Mouse (Mus musculus): ENCODE data around the gene Eaf2. TPM values are rescaled to one million over a fixed set of nuclear protein-coding genes. Genes with fewer than 3 reads are reported as not detected.

The Eaf2 gene
- polyA plus RNA-seq, 2 experiments, result 2.4 to 6.8 TPM

DNA sequence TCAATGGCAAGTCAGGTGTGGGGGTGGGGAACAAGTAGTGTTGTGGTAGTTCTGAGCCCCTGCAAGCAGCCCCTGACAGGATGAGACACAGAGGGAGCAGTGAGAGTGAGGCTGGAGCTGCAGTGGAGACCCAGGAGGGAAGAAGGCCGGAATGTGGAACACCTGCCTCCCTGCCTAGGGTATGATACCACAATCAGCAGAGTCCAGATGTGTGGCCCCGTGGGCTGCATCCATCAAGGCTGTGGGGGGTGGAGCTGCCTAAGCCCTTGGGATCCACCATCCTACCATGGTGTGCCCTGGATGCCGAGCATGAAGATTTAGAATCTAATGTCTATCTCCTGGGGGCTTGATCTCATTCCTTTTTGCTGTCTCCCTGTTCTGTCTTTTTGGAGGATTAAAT, 61.1 kb downstream of the Eaf2 start:
- Histone ChIP-seq H3K9me3 (ENCODE audit: control insufficient read depth, low read length) (no peaks in the 10 kb centered on the region), H3K9ac (ENCODE audit: low read depth, low read length, severe bottlenecking) (no peak overlapping the region), H3K27ac (replicated peaks; ENCODE audit: low read depth, low read length) (no peak overlapping the region), H3K4me1 (ENCODE audit: control insufficient read depth, insufficient read depth, low read length) (no peaks in the 10 kb centered on the region), H3K36me3 (ENCODE audit: control insufficient read depth, insufficient read depth, low read length) (no peaks in the 10 kb centered on the region), H3K4me3 (replicated peaks; ENCODE audit: low read length) (no peak overlapping the region), H3K4me2 (replicated peaks; ENCODE audit: low read depth, low read length, severe bottlenecking) (no peak overlapping the region), H3K27me3 (ENCODE audit: control insufficient read depth, insufficient read depth, low read length) (no peaks in the 10 kb centered on the region)
- no peak for DNase-seq (ENCODE audit: low spot score)
- WGBS, result 57% methylated on average over 3 of the region's 3 CpGs
- TF ChIP-seq POLR2A (IDR thresholded peaks at IDR 0.05; ENCODE audit: borderline replicate concordance, extremely low read depth, insufficient read depth, insufficient read length), result no peak
- no peak for ATAC-seq (ENCODE audit: low FRiP score, low read depth)

DNA sequence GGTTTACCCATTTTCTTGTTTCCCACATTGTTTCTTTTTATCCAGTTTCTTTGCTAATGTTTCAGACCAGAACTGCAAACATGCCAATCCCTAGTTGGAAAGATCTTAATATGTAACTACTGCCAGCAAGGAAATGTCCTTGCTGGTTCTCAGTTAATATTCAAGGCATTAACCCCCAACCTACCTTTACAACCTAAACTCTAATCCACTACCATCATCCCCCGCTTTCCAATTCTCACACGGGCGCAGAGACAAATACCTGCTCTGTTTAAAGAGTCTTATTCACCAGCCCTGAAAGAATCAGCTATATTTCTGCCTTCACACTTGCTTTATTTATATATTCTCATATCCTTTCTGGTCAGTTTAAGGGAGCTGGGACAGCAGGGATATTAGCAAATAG, 66.2 kb downstream of the Eaf2 start:
- Histone ChIP-seq H3K9me3 (ENCODE audit: control insufficient read depth, low read length) (no peaks in the 10 kb centered on the region), H3K9ac (ENCODE audit: low read depth, low read length, severe bottlenecking) (no peak overlapping the region), H3K36me3 (ENCODE audit: control insufficient read depth, insufficient read depth, low read length) (no peaks in the 10 kb centered on the region), H3K27me3 (ENCODE audit: control insufficient read depth, insufficient read depth, low read length) (no peaks in the 10 kb centered on the region), H3K4me2 (replicated peaks; ENCODE audit: low read depth, low read length, severe bottlenecking) (no peak overlapping the region), H3K4me3 (replicated peaks; ENCODE audit: low read length) (no peak overlapping the region), H3K4me1 (ENCODE audit: control insufficient read depth, insufficient read depth, low read length) (no peaks in the 10 kb centered on the region), H3K27ac (replicated peaks; ENCODE audit: low read depth, low read length) (no peak overlapping the region)
- TF ChIP-seq POLR2A (IDR thresholded peaks at IDR 0.05; ENCODE audit: borderline replicate concordance, extremely low read depth, insufficient read depth, insufficient read length), result no peak
- WGBS, result 83% methylated on average over 3 of the region's 3 CpGs
- DNase-seq (ENCODE audit: low spot score), result no peak
- no peak for ATAC-seq (ENCODE audit: low FRiP score, low read depth)

DNA sequence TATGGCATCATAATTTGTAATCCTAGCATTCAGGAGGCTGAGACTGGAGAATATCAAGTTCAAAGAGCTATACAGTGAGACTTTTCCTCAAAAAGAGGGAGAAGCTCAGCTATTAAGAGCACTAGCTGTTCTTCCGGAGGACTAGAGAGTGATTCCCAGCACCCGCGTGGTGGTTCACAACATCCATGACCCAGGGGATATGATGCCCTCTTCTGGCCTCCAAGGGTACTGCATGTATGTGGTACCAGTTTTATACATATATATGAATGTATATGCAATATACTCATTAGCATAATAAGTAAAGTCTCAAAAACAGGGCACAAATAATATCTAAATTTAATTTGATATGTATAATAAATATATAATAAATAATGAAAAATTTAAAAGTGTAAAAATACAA, 72.4 kb downstream of the Eaf2 start:
- DNase-seq (ENCODE audit: low spot score) (no peak), ATAC-seq (ENCODE audit: low FRiP score, low read depth) (no peak)
- WGBS, result 88% methylated on average over 3 of the region's 3 CpGs
- Histone ChIP-seq H3K36me3 (ENCODE audit: control insufficient read depth, insufficient read depth, low read length) (no peaks in the 10 kb centered on the region), H3K27me3 (ENCODE audit: control insufficient read depth, insufficient read depth, low read length) (no peaks in the 10 kb centered on the region), H3K4me2 (replicated peaks; ENCODE audit: low read depth, low read length, severe bottlenecking) (no peak overlapping the region), H3K9ac (ENCODE audit: low read depth, low read length, severe bottlenecking) (no peak overlapping the region), H3K9me3 (ENCODE audit: control insufficient read depth, low read length) (0 out of 2 replicates have a peak, but pooled peaks cover 3% of the 10 kb centered on the region), H3K4me3 (replicated peaks; ENCODE audit: low read length) (no peak overlapping the region), H3K4me1 (ENCODE audit: control insufficient read depth, insufficient read depth, low read length) (no peaks in the 10 kb centered on the region), H3K27ac (replicated peaks; ENCODE audit: low read depth, low read length) (no peak overlapping the region)
- TF ChIP-seq POLR2A (IDR thresholded peaks at IDR 0.05; ENCODE audit: borderline replicate concordance, extremely low read depth, insufficient read depth, insufficient read length), result no peak

DNA sequence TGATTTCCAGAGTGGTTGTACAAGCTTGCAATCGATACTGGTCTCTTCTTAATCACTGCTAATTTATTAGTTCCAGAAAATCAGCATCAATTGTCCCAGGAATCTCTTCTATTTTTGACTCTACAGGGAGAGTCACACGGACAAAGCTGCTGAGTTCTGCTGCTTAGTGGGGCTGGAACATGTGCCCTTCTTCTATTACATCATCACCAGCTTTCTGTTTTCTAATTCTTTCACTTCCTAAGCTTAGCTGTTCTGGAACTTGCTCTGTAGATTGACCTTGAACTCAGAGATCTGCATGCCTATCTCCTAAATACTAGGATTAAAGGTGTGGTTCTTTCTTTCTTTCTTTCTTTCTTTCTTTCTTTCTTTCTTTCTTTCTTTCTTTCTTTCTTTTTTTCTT, 76.5 kb downstream of the Eaf2 start:
- 0 out of 2 replicates have a peak, but pooled peaks cover 3% of the 10 kb centered on the region for H3K9me3 ChIP-seq (ENCODE audit: control insufficient read depth, low read length)
- H3K4me2 ChIP-seq (replicated peaks; ENCODE audit: low read depth, low read length, severe bottlenecking), result no peak overlapping the region
- no peak overlapping the region for H3K27ac ChIP-seq (replicated peaks; ENCODE audit: low read depth, low read length)
- no peak overlapping the region for H3K9ac ChIP-seq (ENCODE audit: low read depth, low read length, severe bottlenecking)
- no peaks in the 10 kb centered on the region for H3K36me3 ChIP-seq (ENCODE audit: control insufficient read depth, insufficient read depth, low read length)
- no peak overlapping the region for H3K4me3 ChIP-seq (replicated peaks; ENCODE audit: low read length)
- no peaks in the 10 kb centered on the region for H3K4me1 ChIP-seq (ENCODE audit: control insufficient read depth, insufficient read depth, low read length)
- no peak for DNase-seq (ENCODE audit: low spot score)
- H3K27me3 ChIP-seq (ENCODE audit: control insufficient read depth, insufficient read depth, low read length), result no peaks in the 10 kb centered on the region
- no peak for ATAC-seq (ENCODE audit: low FRiP score, low read depth)
- 84% methylated on average over 2 of the region's 2 CpGs for WGBS
- TF ChIP-seq POLR2A (IDR thresholded peaks at IDR 0.05; ENCODE audit: borderline replicate concordance, extremely low read depth, insufficient read depth, insufficient read length), result no peak

DNA sequence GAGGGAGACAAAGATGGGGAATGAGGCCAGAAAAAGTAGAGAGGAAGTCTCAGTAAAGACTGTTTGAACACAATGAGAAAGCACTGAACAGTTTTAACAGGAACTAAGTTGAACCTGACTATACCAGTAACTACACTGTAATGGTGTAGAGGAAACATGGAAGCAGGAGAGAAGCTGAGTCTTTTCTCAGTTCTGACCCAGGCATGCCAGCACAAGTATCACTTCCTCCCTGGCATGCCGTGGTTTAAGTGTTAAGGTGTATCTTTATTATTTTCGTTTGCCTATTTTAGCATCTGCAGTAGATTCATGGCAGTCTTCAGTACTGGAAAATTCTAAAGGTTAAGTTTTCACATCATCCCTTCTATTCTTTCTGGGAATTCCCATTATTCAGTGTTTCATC, 79.8 kb downstream of the Eaf2 start:
- H3K4me1 ChIP-seq (ENCODE audit: control insufficient read depth, insufficient read depth, low read length), result no peaks in the 10 kb centered on the region
- TF ChIP-seq POLR2A (IDR thresholded peaks at IDR 0.05; ENCODE audit: borderline replicate concordance, extremely low read depth, insufficient read depth, insufficient read length), result no peak
- no peak overlapping the region for H3K9ac ChIP-seq (ENCODE audit: low read depth, low read length, severe bottlenecking)
- H3K36me3 ChIP-seq (ENCODE audit: control insufficient read depth, insufficient read depth, low read length), result no peaks in the 10 kb centered on the region
- H3K4me3 ChIP-seq (replicated peaks; ENCODE audit: low read length), result no peak overlapping the region
- no peak for DNase-seq (ENCODE audit: low spot score)
- no peak overlapping the region for H3K27ac ChIP-seq (replicated peaks; ENCODE audit: low read depth, low read length)
- WGBS, result 74% methylated on average over 2 of the region's 2 CpGs
- no peaks in the 10 kb centered on the region for H3K9me3 ChIP-seq (ENCODE audit: control insufficient read depth, low read length)
- ATAC-seq (ENCODE audit: low FRiP score, low read depth), result no peak
- H3K27me3 ChIP-seq (ENCODE audit: control insufficient read depth, insufficient read depth, low read length), result no peaks in the 10 kb centered on the region
- no peak overlapping the region for H3K4me2 ChIP-seq (replicated peaks; ENCODE audit: low read depth, low read length, severe bottlenecking)

DNA sequence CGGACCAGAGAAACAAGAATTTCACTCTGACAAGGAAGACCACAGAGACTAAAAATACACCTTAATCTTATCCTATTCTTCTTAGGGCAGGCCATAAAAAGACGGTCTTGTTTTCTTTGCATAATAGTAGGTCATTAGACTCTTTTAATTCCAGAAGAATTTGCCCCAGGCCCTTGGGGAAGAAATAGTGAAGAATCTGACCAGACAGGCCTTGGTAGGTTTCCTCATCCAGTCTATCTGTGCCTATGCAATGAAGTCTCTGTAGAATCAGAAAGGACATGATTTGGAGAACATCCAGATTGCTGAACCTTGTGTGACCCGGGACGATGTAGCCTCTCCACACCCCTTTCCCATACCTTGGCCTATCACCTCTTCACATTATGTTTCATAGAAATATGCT, 84.6 kb downstream of the Eaf2 start:
- no peak for TF ChIP-seq POLR2A (IDR thresholded peaks at IDR 0.05; ENCODE audit: borderline replicate concordance, extremely low read depth, insufficient read depth, insufficient read length)
- no peaks in the 10 kb centered on the region for H3K36me3 ChIP-seq (ENCODE audit: control insufficient read depth, insufficient read depth, low read length)
- peak; percentile 11 for DNase-seq (ENCODE audit: low spot score)
- no peaks in the 10 kb centered on the region for H3K9me3 ChIP-seq (ENCODE audit: control insufficient read depth, low read length)
- H3K4me2 ChIP-seq (replicated peaks; ENCODE audit: low read depth, low read length, severe bottlenecking), result no peak overlapping the region
- no peak overlapping the region for H3K9ac ChIP-seq (ENCODE audit: low read depth, low read length, severe bottlenecking)
- H3K27ac ChIP-seq (replicated peaks; ENCODE audit: low read depth, low read length), result no peak overlapping the region
- H3K4me1 ChIP-seq (ENCODE audit: control insufficient read depth, insufficient read depth, low read length), result no peaks in the 10 kb centered on the region
- no peak for ATAC-seq (ENCODE audit: low FRiP score, low read depth)
- H3K27me3 ChIP-seq (ENCODE audit: control insufficient read depth, insufficient read depth, low read length), result no peaks in the 10 kb centered on the region
- H3K4me3 ChIP-seq (replicated peaks; ENCODE audit: low read length), result no peak overlapping the region
- WGBS, result 80% methylated on average over 4 of the region's 4 CpGs

All from limb, embryonic 14.5 days (tissue).